Mouse (Mus musculus) thymus, postnatal 10 days (tissue): ENCODE results near the gene Mylk4.

Experiments used
- DNase-seq, 2 experiments: peaks; one replicate each; pipeline ENCODE4 v3.0.0; 2021; ENCODE audit warnings: low spot score in 2 of 2

Gene Mylk4

GRCm38 (mm10) chr13:32783816-32784215 lies at the start of gene Mylk4:
Gene Mylk4 (minus strand): TSS chr13:32783954.
- no peak for DNase-seq

GRCm38 (mm10) chr13:32833237-32833636 lies 49.5 kb upstream of the Mylk4 start:
- peak in 1 of 2 experiments; percentile 26 for DNase-seq

GRCm38 (mm10) chr13:32832776-32833175 lies 49.0 kb upstream of the Mylk4 start:
- no peak for DNase-seq

GRCm38 (mm10) chr13:32831505-32832273 lies 47.9 kb upstream of the Mylk4 start:
- DNase-seq = no peak

GRCm38 (mm10) chr13:32828886-32829285 lies 45.1 kb upstream of the Mylk4 start:
- no peak for DNase-seq

DNA sequence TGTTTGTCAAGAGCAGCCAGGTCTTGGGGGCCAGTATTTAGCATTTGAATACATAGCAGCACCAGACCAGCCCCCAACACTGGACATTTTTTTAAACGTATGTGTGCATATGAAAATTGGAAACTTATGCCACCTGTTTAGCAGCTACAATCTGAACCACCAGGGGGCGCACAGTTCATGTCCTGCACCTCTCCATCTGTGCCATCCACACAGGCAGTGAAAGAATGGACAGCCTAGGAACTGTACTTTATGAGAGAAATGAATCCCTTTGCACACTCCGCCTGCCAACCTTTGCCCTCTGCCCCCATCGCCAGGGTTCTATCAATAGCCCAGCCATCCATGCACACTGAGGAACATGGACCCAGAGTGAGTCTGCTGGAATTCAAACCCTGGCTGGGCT lies 44.2 kb upstream of the Mylk4 start:
- DNase-seq = peak; percentile 38 to 75

DNA sequence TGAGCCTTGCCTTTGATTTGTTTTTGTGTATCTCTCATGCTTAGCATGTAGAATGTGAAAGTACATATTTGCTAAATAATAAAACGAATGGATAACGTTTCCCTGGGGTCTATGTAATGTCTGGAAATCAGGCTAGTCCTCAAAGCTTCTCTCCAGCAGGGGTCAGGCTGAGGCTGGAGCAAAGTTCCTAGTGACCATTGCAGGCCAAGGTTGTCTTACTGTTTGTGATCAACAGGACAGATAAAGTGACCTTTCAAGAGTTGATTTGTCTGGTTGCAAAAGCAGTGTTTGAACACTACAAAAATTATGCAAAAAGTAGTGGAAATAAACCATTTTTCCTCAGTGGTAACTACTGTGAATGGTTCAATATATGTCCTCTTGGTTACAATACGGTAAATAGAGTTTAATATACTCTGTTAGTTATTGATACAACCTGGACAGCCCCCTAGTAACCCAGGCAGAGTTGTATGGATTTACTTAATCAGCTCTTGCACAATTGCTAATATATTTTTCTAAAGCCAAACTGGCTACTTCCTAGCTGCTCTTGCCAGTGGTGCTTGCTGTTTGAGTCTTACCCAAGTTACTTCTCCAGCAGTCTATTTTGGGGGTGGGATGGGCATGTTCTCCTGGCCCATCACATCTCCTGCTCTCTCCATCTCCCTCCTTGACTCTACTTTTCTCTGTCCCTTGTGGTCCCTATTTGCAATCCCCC lies 43.5 kb upstream of the Mylk4 start:
- no peak for DNase-seq

DNA sequence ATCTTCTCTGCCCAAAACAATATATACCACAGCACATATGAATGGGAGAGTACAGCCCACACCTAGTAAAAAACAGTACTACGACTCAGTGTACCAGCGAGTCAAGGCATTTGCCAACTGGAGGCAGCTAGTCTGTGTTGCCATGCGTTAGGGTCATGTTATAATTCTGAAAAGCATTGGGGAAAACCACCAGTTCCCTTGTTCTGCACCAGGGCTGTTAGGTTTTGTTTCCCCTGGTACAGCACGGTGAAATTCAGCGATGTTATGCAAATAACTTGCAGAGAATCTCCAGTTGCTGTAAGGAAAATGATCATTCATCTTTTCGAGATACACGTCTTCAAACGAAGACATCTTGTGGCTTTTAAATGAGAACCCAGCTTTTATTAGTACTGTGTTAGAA lies 41.8 kb upstream of the Mylk4 start:
- no peak for DNase-seq

GRCm38 (mm10) chr13:32824377-32825330 lies 40.9 kb upstream of the Mylk4 start:
- DNase-seq = no peak

DNA sequence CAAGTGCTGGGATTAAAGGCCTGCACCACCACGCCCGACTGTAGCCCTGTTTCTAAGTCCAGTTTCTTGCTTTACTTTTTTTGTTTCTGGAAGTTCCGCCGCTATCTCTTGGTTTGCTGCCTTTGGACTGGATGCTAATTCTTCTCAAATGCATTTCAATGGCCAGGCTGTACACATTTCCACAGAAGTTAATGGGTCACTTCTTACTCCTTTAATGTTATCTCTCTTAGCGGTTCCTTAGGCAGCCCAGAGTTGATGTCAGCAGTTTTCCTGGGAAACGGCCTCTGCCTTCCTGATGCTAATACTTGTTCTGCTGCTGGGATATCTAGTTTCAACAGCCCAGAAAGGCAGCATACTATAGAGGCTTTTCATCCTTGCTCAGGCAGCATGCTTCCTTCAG lies 39.4 kb upstream of the Mylk4 start:
- DNase-seq = no peak

DNA sequence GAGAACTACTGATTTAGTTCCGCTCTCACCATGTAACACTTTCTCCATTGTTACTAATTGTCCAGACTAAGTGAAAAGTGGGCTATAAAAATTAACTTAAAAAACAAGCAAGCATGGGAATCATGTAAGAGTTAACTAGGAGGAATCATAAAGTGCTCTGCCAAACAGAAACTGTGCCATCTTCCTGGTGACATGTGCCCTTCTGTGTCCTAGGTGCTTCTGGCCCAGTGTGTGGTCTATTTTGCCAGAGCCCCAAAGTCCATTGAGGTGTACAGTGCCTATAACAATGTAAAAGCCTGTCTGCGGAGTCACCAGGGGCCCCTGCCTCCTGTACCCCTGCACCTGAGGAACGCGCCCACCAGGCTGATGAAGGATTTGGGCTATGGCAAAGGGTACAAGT lies 37.9 kb upstream of the Mylk4 start:
- no peak for DNase-seq

DNA sequence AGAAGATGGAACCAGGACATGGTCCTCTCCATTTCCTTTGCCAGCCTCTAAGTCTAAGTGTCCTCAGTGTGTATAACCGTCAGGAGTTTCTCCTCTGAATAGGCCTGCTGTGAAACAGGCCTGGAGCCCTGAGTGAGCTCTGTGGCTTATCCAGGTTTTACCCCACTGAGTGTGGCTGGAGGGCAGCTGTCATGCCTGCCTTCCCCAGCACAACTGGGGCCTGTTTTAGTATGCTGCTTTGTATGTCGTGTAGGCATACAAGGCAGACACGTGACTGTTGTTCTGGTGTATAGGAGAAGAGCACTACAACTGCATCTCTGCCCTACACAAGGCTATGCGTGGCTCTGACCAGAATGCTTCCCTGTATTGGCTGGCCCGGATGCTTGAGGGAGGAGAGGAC lies 36.2 kb upstream of the Mylk4 start:
- no peak for DNase-seq

- no peak for DNase-seq
These were observed 35.5 kb upstream of the Mylk4 start for GRCm38 (mm10) chr13:32819241-32819640.

GRCm38 (mm10) chr13:32807624-32808023 lies 23.9 kb upstream of the Mylk4 start:
- no peak for DNase-seq

GRCm38 (mm10) chr13:32806820-32807219 lies 23.1 kb upstream of the Mylk4 start:
- no peak for DNase-seq

DNA sequence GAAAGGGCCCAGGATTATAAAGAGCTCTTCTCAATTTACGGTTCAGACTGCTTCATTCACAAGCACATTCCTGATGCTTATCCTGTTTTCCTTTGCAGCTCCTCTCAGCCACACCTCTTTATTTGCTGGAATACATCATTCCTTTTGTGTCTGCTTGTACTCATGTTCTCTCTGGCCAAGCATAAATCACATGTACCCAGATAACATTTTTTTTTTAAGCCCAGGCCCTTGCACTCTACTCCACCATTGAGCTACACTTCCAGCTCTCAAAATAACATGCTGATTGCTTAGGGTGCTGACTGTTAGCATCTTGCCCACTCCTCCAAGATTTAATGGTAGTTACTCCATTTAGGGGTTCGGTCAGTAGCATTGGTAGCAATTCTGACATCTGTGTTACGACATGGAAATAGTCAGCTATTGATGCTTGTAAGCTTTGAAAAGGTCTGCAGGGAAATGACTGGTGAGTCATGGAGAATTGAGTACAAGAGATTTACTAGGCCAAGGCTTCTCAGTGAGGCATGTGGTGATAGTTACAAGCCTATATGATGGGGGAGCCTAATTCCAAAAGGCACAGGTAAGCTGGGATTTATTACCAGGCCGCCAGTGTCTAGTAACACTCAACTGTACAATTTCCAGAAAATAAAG lies 20.1 kb upstream of the Mylk4 start:
- DNase-seq = no peak

GRCm38 (mm10) chr13:32802259-32803081 lies 18.7 kb upstream of the Mylk4 start, which contains the start of gene D930007J09Rik:
Gene D930007J09Rik (minus strand): TSS chr13:32802849.
- DNase-seq = peak; percentile 30 to 49

DNA sequence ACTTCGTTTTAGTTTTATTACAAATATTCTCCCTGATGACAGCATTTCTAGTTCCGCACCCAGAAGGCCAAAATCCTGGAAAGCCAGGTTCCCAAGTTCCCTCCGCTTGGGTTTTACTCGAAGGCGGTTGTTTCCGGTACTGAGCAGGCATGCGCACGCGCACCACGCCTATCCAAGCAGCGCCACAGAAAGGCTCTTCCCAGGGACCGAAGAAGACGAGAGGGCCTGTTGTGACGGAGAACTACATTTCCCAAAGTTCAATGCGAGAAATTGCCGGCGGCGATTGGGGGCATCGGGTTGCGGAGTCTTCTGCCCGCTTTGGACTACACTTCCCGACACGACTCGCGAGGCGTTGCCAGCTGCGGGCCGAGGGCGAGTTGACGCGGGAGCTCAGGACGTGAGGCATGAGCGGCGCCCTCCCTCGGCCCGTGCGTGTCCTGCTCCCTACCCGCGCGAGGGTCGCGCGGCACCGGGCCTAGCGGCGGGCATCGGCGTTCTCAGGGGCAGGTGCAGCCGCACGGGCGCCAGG lies 18.0 kb upstream of the Mylk4 start, which contains the start of gene Wrnip1:
Gene Wrnip1 (plus strand): TSS at position 346 of the 529 bp plus-strand sequence.
- DNase-seq = peak; percentile 93 to 95

- peak; percentile 18 to 36 for DNase-seq
These were observed 17.1 kb upstream of the Mylk4 start for GRCm38 (mm10) chr13:32800859-32801258.

GRCm38 (mm10) chr13:32799131-32799530 lies 15.4 kb upstream of the Mylk4 start:
- DNase-seq = no peak
